8 mouse cellular contexts compared by ENCODE assay signal in the genomic region with DNA sequence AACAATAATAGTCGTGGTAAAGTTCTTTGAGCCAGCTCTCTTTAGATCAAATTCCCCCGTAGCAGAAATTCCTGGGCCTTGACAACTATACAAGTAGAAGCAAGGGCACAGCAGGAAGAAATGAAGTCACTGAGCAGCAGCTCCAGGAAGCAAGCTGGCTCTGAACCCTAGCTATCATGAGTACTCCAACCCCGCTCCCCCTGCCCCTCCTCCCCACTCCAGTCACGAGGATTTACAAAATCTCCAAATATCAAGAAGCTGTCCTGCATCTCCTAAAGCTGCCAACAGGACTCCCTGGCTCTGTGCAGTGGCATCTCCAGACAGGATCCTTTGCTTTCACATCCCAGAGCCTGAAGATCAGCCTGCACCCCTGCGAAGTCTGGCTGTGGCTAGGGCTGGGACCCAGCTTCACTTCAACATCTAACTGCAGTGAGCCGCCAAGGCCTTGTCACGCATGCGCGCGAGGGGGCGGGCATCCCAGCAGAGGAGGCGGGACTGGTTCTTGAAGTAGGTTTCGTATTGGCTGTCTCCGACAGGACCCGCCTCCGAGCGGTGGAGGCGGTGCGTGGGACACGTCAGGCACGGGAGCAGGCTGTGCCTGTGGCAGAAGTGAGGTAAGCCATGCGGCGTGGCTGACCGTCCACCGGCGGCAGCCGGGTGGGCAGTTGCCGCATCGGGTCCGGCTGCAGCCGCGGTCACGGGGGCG. TPM values are rescaled to one million over a fixed set of nuclear protein-coding genes. Genes with fewer than 3 reads are reported as not detected.
A peak's percentile ranks its signal among the peaks of the same experiment; 100 is the strongest.
DNase-seq lines count a peak whose midpoint lies in the region; ATAC-seq and TF ChIP-seq lines count a peak whose summit lies in the region.

A gene (plus strand): TSS at position 568 of the 706 bp plus-strand sequence.

- H3K36me3 ChIP-seq in megakaryocyte, embryonic 14.5 days (replicated peaks; ENCODE audit: low read length) = no peaks in the 10 kb centered on the region

- TF ChIP-seq CTCF in cortical plate, adult 2 months (IDR thresholded peaks at IDR 0.05; ENCODE audit: extremely low read depth, insufficient read depth, low read length) = no peak

- TF ChIP-seq POLR2A in cortical plate, adult 2 months (IDR thresholded peaks at IDR 0.05; ENCODE audit: extremely low read depth, insufficient read depth, low read length) = peak; percentile 97

- ATAC-seq in activated CD4-positive, CD25-positive, alpha-beta regulatory T cell, adult 4 months = peak; percentile 98

- peak; percentile 96 to 97 for DNase-seq in gastrocnemius, adult 8-10 months (ENCODE audit: low spot score in 2 of 2)
- DNase-seq in hindlimb bud, embryonic 11.5 days (ENCODE audit: extremely low spot score, low read depth, low spot score) = peak; percentile 82
- DNase-seq in left cerebral cortex, adult 8-10 months (ENCODE audit: low spot score in 2 of 2) = peak; percentile 97 to 98
- DNase-seq in right cerebral cortex, postnatal 10 days (ENCODE audit: low spot score in 2 of 2) = peak; percentile 98 to 99
- peak; percentile 97 for DNase-seq in urinary bladder, postnatal 25 days (ENCODE audit: low spot score)

- peak within 1 kb of the TSS; percentile 62; the same call in 1 of the 2 replicates for H3K27ac ChIP-seq in cortical plate, adult 2 months (ENCODE audit: insufficient read depth, low read length)

- peaks cover 2% of the 10 kb centered on the region; the same call in 1 of the 2 replicates for H3K4me1 ChIP-seq in cortical plate, adult 2 months (ENCODE audit: control insufficient read depth, insufficient read depth, low read length)
- peaks cover 27% of the 10 kb centered on the region for H3K4me1 ChIP-seq in megakaryocyte, embryonic 14.5 days

- H3K9me3 ChIP-seq in megakaryocyte, embryonic 14.5 days = no peaks in the 10 kb centered on the region

- no peaks in the 10 kb centered on the region for H3K27me3 ChIP-seq in megakaryocyte, embryonic 14.5 days (replicated peaks)

- H3K4me3 ChIP-seq in cortical plate, adult 2 months (ENCODE audit: insufficient read depth, low read length) = peak within 1 kb of the TSS; percentile 46
- H3K4me3 ChIP-seq in megakaryocyte, embryonic 14.5 days (replicated peaks) = peak within 1 kb of the TSS; percentile 97

RNA-seq across cellular contexts. Expression of the gene that starts here (rescaled TPM):
- 10 to 100 TPM; 11.2 to 15.4 TPM for polyA plus RNA-seq in activated CD4-positive, CD25-positive, alpha-beta regulatory T cell, adult 4 months (2017; shearing (Covaris generic))
- 40.6 and 42.1 TPM in 2 replicates for polyA plus RNA-seq in cortical plate, adult 2 months (2012; rRNA removed)
- total RNA-seq in gastrocnemius, adult 8-10 months (2022) = 10 to 100 TPM; 10.0 to 14.7 (median 11.2) TPM
- total RNA-seq in left cerebral cortex, adult 8-10 months (2022) = 10 to 100 TPM; 52.1 to 70.4 (median 58.5) TPM
- 2.8 and 5.9 TPM in 2 replicates for polyA plus RNA-seq in megakaryocyte, embryonic 14.5 days (2012; ENCODE audit: insufficient read depth, low replicate concordance)

Comparison
In these comparisons a context has a peak if more than half of its experiments do, and no peak if none do; other contexts are left out.
1. Peak in every context shown above with its lines: DNase-seq, ATAC-seq, H3K4me3 ChIP-seq and H3K27ac ChIP-seq.